Mouse (Mus musculus): Measurements from ENCODE around the gene Frs2. TPM values are rescaled to one million over a fixed set of nuclear protein-coding genes. Genes with fewer than 3 reads are reported as not detected.
A peak's percentile ranks its signal among the peaks of the same experiment; 100 is the strongest.

Gene Frs2
- total RNA-seq, 2 experiments from 2014 or later: 31.5 to 36.5 TPM

DNA sequence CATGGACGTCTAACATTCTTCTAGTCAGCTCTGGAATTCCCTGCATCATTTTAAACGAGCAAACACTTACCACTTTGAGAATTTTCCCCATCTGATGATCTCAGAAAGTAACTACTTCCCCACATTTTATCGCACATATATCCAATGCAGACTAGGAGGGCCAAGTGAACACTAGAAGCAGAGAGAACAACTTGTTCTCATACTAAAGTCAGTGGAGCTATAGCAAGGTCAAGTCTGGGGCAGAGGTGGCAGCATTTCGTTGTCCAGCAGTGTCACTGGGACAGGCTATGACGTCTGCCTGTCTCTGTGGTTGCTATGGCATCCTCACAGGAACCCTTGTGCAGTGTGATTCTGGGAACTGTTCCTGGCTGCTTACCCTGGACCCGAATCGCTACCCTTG, 36.9 kb downstream of the Frs2 start:
- intact Hi-C loops (cut with DNase I): no loop called here
- DNase-seq (ENCODE audit: low spot score in 2 of 2): no peak

DNA sequence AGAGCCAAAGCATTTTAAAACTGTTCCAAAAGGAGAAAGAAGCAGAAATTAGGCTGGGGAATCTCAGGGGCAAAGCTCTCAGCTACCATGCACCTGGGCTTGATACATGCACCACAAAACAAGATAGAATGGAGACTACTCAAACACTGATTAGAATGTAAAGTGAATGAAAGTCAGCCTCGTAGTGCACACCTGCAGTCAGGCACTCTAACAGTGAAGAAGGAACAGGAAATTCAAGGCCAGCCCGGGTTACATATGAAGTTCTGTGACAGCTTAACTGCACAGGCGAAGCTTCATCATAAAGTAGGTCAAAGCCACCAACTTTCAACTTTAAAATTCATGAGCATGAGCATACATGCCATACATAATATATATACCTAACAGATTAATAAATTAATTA, 38.1 kb downstream of the Frs2 start:
- intact Hi-C loops (cut with DNase I): no loop called here

DNA sequence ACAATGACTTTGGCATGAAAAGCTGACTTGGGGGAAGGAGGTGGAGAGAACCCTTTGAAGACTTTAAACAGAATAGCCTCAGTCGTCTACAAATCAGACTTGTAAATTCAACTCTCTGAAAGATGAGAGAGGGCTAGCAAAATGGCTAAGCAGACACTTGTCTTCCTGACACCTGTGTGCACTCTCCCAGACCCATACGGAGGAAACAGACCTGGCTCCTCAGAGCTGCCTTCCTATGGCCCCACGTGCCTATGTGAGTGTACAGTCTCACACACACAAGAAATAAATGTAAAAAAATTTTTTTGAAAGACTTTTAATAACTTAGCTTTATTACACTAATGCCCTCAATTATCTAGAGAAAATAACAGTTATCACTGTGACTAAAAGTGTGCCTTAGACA, 41.6 kb downstream of the Frs2 start:
- no peak for DNase-seq (ENCODE audit: low spot score in 2 of 2)
- intact Hi-C loops (cut with DNase I): no loop called here

More for the DNA sequence above, 38.1 kb downstream of the Frs2 start:
- no peak for DNase-seq (ENCODE audit: low spot score in 2 of 2)

DNA sequence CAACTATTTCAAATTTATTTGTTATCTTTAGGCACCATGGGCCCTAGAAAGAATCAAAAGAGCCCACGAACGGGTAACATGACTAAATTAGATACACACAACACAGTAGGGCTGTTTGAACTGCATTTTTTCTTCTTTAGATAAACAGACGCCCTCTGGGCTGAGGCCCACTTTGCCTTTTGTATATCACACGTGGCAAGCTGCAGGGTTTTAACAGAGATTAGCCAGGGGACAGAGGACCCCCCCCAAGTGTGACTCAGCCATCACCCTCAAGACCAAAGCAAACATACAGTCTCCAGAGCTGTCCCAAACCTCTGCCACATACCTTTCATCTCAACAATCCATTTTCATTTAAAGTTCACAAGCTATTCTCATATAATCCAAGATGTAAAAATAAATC, 42.1 kb downstream of the Frs2 start:
- intact Hi-C loops (cut with DNase I): no loop called here

DNA sequence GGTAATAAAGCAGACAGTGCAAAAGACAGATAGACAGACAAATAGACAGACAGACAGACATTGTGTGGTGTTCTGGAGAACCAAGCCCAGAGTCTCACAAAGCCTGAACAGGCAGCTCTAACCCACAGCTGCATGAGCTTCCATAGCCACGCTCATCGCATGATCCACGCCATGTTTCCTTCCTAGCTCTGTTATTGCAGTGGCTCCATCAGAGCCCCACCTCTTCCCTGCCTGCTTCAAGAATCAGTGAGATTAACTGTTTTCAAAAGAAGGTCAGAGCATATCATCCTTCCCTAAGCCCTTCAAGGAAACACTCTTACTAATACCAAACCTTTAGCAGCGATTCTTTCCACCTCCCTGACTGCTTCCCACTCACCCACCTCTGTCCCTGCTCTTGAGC, 43.3 kb downstream of the Frs2 start:
- no peak for DNase-seq (ENCODE audit: low spot score in 2 of 2)
- intact Hi-C loops (cut with DNase I): no loop called here

More for the DNA sequence above, 42.1 kb downstream of the Frs2 start:
- no peak for DNase-seq (ENCODE audit: low spot score in 2 of 2)

DNA sequence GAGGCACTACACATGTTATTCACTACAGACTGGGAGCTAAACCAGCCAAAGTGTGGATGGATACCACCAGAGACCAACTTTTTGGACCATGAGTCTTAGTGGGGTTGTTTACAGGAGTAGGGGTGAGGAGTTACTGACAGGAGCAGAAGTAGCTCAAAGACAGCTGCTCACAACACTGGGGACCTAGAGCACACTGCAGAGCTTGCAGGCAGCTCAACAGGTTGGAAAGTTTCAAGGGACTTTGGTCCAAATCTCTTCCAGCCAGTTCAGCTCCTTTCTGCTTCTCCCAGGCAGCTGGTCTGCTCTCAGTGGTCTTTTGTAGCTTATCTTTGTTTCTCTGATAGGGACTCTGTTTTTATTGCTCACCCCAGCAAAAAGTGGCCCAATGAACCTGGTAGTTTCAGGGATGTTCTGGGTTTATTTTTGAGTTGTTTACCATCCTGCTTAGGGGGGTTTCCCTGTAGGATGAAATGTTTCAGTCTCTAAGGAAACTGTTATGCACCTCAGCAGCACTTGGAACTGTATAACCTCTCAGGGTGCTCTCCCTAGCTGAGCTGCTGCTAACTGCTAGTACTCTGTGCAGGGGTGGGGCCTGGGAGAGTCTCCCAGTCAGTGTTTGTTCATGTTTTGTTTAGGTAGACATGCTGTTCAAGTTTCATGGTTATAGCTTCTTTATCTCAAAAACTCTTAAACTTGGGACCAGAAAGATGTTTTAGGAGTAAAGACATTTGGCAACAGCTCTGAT, 44.3 kb downstream of the Frs2 start:
- intact Hi-C loops (cut with DNase I): no loop called here
- no peak for DNase-seq (ENCODE audit: low spot score in 2 of 2)

DNA sequence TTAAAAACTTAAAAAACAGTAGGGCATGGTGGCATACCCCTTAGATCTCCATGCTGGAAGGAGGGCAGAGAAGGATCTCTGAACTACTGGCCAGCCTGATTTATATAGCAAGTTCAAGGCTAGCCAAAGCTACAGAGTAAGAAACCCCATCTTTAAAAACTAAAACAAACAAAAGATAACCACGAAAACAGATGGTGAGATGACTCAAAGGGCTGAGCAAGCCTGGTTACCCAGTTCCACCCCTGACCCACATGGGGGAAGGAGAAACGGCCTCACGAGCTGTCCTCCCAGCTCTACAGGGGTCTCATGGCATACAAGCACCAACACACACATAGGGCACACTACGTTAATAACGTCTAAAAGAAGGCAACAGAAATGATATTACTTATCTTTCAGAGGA, 48.2 kb downstream of the Frs2 start:
- intact Hi-C loops (cut with DNase I): no loop called here
- DNase-seq (ENCODE audit: low spot score in 2 of 2): no peak

DNA sequence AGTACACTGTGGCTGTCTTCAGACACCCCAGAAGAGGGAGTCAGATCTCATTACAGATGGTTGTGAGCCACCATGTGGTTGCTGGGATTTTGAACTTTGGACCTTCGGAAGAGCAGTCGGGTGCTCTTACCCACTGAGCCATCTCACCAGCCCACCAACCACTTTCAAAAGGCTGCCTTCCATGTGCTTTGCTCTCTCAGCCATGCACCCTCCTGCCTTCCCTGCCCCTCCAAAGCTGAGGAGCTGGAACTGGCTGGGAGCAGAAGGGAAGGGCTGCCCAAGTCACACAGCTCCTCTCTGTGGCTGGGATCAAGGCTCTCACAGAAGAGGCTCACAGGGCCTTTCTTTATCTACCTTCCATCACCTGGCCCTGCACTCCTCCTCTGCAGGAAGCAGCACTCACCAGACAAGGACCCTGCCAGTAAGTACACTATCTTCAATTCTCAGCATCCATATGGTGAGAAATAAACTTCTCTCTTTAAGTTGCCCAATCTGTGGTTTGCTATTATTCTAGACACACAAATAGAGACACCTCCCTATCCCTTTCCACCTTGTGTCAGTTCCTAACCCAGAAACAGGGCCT, 51.1 kb downstream of the Frs2 start:
- intact Hi-C loops (cut with DNase I): no loop called here
- DNase-seq (ENCODE audit: low spot score in 2 of 2): no peak

DNA sequence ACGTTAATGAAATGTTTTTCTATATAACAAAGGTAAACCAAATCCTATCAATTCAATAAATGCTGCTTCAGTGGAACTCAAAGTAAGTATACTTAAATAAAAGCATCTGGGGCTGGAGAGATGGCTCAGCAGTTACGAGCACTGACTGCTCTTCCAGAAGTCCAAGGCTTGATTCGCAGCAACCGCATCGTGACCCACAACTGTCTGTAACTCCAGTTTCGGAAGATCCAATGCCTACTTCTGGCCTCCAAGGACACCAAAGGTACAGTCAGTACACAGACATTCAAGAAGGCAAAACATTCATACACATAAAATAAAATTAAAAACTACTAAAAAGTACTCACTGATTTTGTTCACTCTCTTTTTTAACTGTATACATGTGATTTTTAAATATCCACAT, 52.2 kb downstream of the Frs2 start:
- DNase-seq (ENCODE audit: low spot score in 2 of 2): no peak
- intact Hi-C loops (cut with DNase I): no loop called here

DNA sequence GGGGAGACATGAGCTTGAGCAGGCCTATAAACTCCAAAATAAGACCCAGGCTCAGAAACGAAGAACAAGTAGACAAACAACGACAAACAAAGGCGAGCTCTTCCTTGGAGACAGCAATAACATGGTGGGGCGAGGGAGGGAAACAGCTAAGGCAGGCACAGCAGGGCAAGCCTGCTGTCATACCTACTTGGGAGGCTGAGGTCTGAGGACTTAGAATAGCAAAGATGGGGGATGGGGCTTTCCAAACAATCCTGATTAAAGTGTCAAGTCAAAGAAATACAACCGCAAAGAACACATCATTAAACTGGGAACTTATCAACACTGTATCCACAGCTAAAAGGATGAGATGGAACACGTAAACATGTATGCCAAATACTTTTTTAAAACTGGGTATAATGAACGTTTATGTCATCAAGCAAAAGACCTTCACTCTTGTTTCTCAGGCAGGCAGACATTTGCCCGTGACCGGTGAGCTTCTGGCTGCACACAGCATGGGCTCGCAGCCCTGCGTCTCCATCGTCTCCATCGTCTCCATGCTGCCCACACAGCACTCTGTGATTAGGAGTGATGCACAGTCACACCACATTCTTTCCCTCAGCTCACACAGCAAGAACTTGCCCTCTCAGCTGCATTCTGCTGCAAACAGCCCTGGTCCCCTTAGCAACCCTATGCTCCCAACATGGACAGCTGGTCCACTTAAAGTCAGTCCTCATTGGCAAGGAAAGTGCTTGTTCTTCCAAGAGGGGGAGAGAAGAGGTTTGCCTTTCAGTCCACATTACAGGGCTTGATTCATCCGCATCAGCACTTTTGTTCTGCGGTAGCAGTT, 53.6 kb downstream of the Frs2 start:
- peak in 1 of 2 experiments; percentile 43 for DNase-seq (ENCODE audit: low spot score in 2 of 2)
- intact Hi-C loops (cut with DNase I): loop anchor here (5.0 kb wide), 1 partner anchor 53 kb away; the partner anchor contains the start of gene Frs2

DNA sequence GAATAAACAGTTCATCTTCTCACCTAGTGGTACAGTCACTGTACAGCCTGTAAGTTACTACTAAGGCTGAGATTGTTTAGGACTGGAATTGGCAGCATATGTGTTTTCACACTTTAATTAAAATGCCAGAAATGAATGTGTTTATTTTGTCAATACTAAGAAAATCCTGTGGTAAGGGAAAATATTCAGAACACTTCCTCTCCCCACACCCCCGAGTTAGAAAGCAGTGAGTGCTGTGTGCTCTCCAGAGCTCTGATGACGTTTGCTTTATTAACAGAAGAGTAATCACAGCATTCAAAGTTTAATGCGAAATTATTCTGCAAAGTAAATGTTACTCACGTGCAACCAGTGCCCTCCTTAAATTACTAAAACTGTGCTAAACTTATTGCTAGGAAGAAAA, 58.7 kb downstream of the Frs2 start:
- no peak for DNase-seq (ENCODE audit: low spot score in 2 of 2)
- intact Hi-C loops (cut with DNase I): loop anchor here (5.0 kb wide), 1 partner anchor 58 kb away; the partner anchor contains the start of gene Frs2

DNA sequence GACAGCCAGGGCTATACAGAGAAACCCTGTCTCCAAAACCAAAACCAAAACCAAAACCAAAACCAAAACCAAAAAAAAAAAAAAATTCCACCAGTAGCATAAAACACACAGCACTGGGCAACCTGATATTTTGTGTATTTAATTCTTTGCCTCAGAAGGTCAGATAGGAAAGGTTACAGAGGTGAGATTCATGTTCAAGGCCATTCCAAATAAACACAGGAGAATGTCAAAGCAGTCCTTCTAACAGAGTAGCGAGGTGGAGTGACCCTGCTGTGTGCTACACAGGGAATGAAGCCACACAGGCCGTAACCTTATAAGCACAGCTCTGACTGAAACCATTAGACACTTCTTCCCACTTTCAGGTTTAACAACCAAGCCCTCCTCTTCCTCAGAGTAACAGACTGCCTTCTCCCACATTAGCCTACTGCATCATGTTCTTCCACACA, 66.4 kb downstream of the Frs2 start:
- intact Hi-C loops (cut with DNase I): loop anchor here (5.0 kb wide), 1 partner anchor 125 kb away; no protein-coding TSS in a partner anchor
- DNase-seq (ENCODE audit: low spot score in 2 of 2): no peak

DNA sequence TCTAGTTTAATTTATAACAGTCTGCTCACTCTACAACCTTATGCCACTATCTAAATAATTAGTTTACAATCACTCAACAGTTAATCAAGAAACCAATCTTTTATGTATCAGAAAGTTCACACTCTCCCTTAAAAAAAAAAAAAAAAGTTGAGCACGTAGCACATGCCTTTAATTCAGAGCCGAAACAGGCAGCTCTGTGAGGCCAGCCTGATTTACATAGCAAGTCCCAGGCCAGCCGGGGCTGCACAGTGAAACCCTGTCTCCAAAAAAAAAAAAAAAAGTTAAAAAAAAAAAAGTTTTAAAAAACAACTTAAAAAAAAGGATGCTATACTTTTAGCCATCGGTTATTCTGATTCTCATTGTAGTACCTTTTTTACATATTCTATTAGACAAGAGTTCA, 67.0 kb downstream of the Frs2 start:
- no peak for DNase-seq (ENCODE audit: low spot score in 2 of 2)
- intact Hi-C loops (cut with DNase I): loop anchor here (5.0 kb wide), 1 partner anchor 126 kb away; no protein-coding TSS in a partner anchor

DNA sequence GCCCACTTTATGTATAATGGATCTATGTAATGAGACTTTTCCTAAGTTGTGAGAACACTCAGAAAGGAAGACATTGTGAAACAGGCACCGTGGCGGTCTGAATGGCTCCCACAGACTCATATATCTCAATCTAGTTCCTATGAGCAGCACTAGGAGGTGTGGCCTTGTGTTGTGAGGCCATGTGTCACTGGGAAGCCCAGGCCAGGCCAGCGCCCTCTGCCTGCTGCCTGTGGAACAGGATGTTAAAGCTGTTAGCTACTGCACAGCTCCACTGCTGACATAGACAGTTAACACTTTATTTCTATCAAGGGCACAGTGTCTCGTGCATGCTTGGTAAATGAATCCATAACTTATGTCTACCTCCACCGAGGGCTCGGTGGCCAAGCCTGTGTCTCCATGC, 70.0 kb downstream of the Frs2 start:
- intact Hi-C loops (cut with DNase I): no loop called here
- no peak for DNase-seq (ENCODE audit: low spot score in 2 of 2)

DNA sequence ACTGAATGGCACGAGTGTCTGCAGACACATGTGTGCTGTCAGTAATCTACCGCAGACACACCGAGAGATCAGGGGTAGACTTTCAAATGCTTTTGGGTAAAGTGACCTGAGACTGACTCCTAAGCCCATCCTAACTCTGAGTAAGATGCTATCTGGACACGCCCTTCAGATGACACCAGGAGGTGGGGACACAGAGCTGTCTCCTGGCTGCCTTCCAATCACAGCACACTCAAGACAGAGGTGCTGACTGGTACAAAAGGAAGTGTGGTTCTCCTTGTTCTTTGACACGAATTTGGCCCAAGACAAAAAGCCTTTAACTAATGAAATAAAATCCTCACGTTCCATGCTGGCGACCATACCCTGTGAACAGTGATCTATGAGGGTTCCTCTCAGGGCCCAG, 75.2 kb downstream of the Frs2 start:
- intact Hi-C loops (cut with DNase I): no loop called here
- no peak for DNase-seq (ENCODE audit: low spot score in 2 of 2)

DNA sequence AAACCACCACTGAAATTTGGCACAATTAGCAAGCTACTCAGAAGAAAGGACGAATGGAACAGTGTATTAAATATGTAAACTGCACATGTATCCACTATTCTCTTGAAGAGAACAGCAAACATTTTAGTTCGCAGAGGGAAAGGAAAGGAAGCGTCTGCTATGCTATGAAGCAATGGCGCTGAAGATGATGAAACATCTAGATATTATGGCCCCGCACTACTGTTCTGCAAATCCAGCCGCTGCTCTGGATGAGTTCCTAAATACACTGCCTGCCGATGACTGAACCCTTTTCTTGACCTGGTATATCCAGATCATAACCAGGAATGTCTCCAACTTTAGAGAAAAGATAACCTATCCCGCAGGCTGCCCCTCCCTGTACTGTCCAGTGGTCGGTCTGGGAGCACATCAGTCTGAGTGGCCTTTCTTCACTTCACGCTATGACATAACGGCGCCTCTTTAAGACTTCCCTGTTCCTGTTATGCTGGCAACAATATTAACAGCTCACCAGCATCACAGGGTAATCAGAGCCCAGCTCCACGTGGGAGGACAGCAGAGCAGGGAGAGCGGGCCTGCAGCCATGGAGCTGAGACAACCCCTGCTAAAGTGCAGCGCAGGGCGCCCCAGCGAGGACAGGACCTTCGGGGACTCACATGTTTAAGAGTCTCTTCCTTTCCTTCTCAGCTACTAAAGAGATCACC, 76.0 kb downstream of the Frs2 start:
- DNase-seq (ENCODE audit: low spot score in 2 of 2): no peak
- intact Hi-C loops (cut with DNase I): no loop called here

DNA sequence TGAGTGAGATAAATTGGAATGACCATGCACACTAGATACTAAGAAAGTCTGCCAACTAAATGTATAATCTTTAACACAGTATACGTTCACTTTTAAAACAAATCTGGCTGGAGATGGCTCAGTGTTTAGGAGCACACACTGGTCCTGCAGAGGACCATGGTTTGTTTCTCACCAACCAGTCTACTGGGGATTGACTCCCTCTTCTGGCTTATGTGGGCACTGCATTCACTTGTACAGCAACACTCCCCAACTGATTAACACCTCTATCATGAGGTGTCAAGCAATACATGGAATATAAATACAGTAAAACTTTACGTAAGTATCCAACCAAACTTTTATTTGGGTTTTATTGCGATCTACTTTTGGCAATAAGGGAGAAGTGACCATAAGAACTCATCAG, 79.2 kb downstream of the Frs2 start:
- no peak for DNase-seq (ENCODE audit: low spot score in 2 of 2)
- intact Hi-C loops (cut with DNase I): no loop called here

DNA sequence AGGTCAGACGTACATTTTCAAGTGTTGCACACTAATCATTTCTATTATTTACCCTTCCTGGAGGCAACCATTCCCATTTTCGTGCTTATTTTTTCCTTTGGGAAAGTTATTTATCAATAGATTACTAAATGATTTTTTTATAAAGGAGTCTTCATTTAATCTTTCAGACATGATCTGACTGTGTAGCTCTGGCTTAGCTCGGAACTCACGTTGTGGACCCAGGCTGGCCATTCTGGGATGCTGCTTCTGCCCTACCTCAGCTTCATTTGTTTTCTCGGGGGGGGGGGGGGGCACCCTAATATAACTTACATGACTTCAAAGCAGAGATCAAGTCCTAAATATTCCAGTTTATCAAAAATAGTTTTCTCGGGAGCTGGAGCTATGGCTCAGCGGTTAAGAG, 84.3 kb downstream of the Frs2 start:
- no peak for DNase-seq (ENCODE audit: low spot score in 2 of 2)
- intact Hi-C loops (cut with DNase I): loop anchor here (5.0 kb wide), 2 partner anchors 83 to 148 kb away; partner anchors contain the start of gene Frs2

DNA sequence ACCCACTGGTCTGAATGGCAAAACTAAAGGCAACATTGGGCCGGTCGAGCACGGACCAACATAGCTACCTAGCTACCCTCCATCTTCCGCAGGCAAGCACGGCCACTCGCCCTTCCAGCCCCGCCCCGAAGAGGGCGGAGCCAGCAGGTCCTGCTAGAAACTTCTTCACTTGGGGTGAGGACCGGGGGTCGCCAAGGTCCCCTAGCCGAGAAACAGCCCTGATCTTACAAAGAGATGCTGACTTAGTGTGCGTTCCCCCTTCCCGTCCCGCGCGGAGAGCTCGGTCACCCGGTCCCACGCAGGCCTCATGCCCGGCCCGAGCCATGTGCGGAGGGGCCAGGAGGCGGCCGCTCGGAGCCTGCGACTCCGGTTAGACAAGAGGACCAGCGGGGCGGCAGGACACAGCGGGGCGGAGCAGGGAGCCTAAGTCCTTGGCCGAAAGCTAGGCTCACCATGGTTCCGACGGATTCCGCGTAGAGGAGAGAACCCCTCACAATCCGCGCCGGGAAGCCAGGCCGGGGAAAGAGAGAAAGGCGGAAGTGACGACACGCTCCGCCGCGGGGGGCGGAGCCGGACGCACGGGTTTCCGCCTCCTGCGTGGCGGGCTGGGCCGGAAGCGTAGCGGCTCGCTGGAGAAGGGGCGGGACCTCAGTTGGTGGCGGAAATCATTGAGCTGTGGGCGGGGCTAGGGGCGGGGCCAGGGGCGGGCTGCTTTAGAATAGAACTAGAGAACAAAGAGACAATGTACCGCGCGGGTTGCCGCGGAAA, 84.9 kb downstream of the Frs2 start, which contains the start of gene Cct2:
Gene Cct2, minus strand, starts transcription at position 561 of the 768 bp plus-strand sequence.
- intact Hi-C loops (cut with DNase I): loop anchor here (5.0 kb wide), 2 partner anchors 84 to 149 kb away; partner anchors contain the start of gene Frs2
- peak; percentile 88 to 93 for DNase-seq (ENCODE audit: low spot score in 2 of 2)

All from left cerebral cortex, postnatal 25 days (tissue).